Mouse (Mus musculus): Measurements from ENCODE around the gene Ifi35.
"Not testable (repeated sequence)": the region's sequence is repeated elsewhere in the genome, so short reads cannot be mapped to it uniquely, and the experiment has no call there.

Gene Ifi35

DNA sequence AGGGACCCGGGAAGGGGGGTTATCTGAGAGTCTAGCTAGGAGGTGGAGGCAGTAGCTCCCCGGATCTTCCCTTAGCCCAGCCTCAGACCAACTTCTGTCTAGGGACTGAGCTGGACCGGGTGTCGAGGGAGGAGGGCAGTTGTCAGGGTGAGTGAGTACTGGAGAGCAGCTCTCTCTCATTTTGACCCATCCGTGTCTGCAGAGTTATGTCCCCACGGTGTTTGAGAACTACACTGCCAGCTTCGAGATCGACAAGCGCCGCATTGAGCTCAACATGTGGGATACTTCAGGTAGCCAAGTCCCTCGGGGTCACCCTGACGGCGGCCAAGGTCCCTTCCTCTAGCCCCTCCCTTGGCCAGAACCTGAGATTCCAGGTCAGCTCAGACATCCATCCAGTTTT lies 20.5 kb downstream of the Ifi35 start:
- DNase-seq (ENCODE audit: low read depth), result peak; percentile 37

DNA sequence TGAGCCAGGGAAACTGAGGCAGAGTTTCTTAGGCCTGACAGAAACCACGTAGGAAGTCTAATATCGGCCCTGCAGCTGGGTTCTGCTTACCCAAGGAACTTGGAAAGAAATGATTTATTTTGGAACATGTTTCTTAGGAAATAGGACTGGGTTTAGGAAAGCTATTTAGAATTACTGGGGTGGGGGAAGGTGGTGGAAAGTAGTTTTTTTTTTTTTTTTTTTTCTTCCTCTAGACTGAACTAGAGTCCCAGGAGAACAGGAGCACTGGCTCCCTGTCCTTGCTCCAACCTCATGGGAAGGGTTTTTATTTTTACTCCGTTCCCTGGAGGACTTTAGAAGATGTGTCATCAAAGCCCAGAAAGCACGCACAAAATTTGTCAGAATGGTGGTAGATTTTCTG lies 20.9 kb downstream of the Ifi35 start:
- DNase-seq (ENCODE audit: low read depth), result no peak

DNA sequence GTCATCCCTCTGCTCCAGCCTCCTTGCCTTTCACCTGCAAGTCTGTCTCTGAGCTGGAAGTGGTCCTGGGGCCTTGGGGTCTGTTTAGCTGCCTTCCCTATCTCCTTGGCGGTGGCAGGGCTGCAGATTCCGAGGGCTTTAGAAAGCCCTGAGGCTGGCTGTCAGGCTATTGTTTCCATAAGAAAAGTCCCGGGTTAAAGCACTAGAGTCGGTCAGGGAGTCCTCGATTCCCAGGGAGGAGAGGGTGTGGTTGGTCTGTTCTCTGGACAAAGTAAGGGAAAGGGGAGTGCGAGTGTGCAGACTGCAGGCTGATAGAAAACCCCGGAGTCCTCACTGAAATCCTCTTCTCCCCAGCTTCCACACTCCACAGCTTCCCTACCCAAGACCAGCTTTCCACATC lies 22.0 kb downstream of the Ifi35 start:
- no peak for DNase-seq (ENCODE audit: low read depth)

DNA sequence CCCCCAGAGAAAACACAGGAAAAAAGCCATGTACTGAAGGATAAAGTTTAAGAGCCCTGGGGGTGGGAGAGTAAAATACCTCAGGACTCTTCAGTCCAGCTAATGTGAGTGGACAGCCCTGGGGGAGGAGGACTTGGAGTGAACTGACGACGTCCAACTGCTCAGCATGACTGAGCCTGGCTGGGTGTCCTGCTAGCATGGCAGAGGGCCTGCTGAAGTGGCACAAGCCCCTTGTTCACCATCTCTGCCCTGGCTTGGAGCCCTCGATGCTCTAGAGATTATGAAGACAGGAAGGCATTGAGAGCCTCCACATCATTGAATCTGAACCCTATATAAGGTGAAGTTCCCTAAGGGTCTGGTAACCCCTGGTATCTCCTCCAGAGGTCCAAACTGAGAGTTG lies 23.7 kb downstream of the Ifi35 start:
- DNase-seq (ENCODE audit: low read depth), result no peak

DNA sequence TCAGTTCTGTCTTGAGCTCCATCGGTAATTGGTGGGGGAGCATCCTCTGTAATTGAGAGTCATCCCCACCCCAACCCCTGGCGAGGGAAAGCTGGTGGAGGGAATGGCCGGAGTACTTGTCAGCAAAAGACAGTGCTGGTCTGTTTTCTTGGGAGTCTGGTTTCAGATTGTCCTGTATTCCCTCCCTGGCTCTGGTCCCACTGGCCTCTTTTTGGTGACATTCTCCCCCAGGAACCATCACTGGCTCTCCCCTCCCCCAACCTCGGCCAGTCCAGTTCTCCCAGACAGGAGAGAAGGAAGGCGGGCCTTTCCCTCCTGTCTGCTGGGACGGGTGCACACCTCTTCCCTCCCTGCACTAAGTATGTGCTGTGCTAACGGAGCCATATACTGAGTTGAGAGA lies 24.1 kb downstream of the Ifi35 start:
- no peak for DNase-seq (ENCODE audit: low read depth)

- not testable (repeated sequence) for DNase-seq (ENCODE audit: low read depth)
These were observed 25.5 kb downstream of the Ifi35 start for GRCm38 (mm10) chr11:101473686-101474085.

DNA sequence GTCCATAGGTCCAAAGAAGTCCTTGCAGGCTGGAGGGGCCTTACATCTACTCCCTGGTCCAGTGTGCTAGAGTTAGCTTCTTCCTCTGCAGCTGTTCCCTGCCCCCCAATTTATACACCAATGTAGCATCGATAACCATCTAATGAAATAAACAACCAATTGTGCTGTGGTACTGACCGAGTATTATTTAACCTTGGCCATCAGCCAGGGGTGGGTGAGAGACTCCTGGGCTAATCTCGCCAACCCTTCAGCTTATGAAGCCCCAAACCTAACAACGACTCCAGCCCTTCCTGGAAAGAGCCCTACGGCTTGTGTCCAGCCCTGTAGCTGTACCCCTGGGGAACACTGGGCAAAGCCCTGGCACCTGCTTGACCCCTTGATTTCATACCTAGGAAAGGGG lies 26.1 kb downstream of the Ifi35 start:
- no peak for DNase-seq (ENCODE audit: low read depth)

GRCm38 (mm10) chr11:101476361-101476760 lies 28.2 kb downstream of the Ifi35 start:
- DNase-seq (ENCODE audit: low read depth), result not testable (repeated sequence)

DNA sequence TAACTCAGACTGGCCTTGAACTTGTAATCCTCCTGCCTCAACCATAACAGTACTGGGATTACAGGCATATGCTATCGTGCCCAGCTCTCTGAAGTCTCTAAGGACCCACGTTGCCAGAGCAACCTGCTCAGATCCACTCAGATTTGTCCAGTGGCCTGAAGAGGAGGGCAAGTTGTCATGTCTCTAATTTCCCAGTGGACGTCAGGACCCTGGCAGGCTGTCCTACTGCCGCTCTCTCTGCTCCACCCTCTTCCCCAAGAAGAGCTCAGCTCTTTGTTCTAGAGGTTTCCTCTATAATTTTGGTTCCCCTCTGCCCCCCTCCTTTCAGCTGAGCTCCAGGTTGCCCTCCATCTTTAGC lies 29.0 kb downstream of the Ifi35 start:
- DNase-seq (ENCODE audit: low read depth), result no peak

DNA sequence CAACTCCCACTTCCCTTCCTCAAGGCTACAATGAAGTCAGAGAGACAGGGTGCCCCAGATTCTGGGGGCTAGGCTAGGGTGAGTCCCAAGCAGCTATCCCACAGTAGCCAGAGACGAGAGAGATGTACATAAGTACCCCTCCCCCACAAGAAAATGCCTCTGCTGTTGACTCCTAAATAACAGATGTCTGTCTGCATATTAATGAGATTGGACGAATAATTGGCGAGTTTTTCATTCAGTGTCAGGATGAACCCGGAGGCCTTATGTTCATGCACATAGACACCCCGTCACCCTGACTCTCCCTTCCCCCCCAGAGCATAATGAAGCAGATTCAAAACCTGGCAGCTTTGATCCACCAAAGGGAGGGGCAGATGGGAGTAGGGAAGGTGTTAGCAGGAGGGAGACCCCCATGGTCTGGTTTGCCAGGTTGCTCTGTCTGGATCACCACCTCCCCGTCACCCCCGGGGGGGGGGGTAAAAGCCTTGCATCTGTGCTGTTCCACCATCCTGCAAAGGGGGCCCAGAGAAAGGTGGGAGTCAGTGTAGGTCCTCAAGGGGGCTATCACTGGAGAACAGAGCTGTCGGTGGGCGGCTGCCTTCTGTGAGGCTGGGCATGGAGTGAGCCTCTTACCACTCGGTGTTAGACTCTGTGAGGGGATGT lies 29.5 kb downstream of the Ifi35 start:
- DNase-seq (ENCODE audit: low read depth), result no peak

DNA sequence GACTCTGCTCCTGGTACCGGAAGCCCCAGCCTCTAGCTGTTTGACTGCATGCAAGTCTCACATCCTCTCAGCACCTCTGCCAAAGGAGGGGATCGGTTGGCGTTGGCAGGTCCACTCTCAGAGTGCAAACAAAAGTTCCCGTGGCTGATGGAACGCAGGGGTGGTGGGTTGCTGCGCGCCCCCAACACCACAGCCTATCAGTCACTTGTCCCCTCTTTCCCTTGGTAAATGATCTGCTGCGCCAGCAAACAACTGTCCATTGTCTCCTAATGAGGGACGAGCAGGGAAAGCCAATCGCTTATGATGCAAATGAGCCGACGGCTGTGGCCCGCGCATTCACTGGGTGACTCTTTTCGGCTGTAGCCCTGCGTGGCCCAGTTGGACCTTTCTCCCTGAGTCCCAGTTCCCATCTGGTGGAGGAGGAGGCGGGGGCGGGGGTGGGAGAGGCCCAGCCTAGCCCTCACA lies 31.0 kb downstream of the Ifi35 start:
- no peak for DNase-seq (ENCODE audit: low read depth)

DNA sequence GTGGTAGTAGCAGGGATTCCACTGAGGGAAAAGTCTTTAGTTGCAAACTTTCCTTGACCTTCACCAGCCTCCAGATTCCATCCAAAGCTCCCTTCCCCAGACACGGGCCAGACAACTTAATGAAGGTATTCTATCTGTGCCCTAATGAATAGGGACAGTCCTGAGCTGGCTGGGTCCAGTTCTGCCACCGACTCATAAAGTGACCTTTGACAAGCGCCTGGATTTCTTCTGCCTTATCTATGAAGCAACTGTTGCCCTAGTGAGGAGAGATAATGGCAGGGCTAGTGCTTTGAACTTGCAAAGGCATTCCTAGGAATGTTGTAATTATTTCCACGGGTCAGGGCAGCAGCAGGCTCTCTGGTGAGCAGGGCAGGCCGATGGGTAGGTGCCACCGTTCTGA lies 32.7 kb downstream of the Ifi35 start:
- DNase-seq (ENCODE audit: low read depth), result no peak

DNA sequence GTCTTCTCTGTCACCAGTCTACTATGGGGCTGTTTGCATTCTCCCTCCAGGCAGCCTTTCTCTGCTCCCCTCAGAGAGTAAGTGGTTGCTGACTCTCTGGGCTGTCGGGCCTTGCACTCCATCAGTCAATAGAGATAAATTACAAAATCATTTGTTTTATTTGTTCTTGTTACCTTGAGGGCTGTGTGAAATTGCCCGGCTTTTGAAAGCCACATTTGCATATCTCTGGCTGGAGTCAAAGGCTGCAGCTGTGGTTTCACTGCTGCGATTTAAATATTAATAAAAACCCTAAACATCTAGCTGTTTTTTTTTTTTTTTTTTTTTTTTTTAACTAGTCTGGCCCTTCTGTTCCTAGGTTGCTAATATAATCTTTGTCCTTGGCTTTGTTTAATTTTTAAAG lies 35.6 kb downstream of the Ifi35 start:
- DNase-seq (ENCODE audit: low read depth), result no peak

DNA sequence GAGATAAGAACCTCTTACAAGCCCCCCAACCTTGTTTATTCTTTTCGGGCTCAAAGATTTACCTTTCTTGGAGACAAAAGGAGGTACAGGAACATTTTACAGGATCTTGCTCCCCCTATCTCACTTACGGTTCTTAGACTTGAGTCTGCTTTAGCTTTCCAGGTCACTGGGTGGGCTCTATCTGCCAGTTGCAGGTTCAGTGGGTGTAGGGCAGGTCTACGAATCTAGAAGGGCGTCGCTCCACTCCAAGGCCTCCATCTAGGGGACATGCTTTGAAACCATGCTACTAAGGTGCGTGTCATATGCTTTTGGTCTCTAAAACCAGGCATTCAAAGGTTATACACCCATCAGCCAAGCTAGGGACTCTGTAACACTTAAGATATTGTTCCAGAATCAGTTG lies 36.0 kb downstream of the Ifi35 start:
- no peak for DNase-seq (ENCODE audit: low read depth)

- DNase-seq (ENCODE audit: low read depth), result no peak
These were observed 36.6 kb downstream of the Ifi35 start for GRCm38 (mm10) chr11:101484814-101485213.

DNA sequence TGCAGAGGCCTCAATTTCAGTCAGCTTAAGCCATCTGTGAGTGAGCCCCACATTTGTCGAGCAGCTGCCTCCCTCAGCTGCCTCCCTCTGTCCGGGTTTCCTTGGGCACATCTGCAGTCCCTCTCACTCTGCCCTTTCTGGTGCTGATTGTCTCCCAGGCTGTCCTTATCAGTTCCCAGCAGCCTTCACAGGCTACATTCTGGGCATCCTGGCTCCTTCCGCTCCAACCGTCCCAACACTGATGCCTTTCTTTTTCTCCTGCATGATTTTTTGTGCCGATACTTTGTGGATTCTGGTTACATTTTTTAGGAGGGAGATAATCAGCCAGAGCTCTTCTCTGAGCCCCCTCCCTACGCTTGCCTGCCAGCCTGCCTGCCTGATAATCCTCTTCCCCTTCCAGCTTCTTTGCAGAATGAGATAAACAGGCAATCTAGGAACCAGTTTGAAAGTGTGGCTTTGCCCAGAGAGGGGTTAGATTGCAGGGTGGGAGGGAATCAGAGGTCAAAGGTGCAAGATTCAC lies 37.4 kb downstream of the Ifi35 start:
- no peak for DNase-seq (ENCODE audit: low read depth)

DNA sequence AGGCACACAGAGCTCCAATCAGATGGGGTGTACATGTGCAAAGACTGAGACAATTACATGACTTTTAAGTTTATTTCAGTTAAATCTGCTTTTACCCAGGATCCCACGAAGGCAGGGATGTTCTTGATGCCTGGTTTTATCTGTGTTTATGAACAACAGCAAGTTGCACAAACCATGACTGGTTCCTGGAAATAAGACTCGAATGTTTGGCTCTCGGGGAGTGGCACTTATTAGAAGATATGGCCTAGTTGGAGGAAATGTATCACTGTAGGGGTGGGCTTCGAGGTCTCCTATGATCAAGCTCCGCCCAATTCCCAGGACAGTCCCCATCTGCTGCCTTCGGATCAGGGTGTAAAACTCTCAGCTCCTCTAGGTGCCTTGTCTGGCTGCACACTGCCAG lies 37.9 kb downstream of the Ifi35 start:
- no peak for DNase-seq (ENCODE audit: low read depth)

DNA sequence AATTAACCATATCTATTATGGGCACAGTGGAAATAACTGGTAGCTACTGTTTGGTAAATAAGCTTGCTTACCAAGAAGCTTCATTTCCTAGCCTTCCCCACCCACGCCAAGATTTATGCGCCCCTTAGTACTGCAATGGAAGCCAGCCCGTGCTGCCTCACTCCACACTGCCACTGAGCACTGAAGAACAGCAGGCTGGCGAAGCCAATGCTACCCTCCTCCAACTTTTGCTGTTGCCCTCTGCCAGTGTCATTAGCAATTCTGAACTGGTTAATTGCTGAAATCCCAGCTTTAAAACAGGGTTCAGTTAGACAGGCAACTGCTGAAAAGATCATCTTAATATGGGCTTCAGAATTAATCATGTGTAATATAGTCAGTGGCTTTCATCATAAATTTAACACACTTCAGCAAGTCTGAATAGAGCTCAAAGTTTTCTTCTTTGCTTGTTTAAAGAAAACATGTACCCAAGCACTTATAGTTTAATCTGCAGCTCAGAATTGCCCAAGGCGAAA lies 58.1 kb downstream of the Ifi35 start:
- DNase-seq (ENCODE audit: low read depth), result no peak

DNA sequence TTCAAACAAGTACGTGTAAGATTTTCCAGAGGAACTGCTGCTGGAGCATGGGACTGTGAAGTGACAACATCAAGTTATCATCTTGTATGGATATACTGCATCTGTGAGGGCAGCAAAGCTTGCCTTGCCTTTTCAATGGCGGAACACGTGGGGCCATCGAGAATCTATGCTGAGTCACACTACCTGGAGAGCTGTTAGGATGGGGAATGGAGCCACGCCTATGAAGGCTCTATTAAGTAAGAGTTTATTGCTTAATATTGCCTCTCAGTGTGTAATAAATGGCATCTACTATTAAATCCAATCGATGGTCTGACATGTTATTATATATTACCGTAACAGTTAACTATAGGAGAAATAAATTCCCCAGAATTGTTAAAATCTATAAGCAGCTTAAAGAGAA lies 58.9 kb downstream of the Ifi35 start:
- no peak for DNase-seq (ENCODE audit: low read depth)
